Mouse (Mus musculus): Measurements from ENCODE around the gene Nrxn3.

Gene Nrxn3

DNA sequence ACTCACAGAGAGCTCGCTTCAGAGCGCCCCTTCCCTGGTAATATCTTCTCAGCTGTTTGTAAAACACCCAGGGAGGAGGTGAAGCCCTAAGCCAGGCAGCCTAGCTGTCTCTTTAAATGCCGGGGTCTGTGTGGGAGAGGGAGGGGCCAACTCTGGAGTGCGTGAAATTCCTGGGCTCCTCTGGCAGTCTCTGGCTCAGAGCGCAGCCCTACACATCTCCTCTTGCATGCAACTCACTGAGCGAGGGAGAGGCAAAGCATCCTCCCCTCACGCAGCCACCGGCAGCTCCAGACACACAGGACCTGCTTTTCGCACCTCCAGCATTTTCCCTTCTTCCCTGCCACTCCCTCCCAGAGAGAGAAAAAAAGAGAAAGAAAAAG, at the start of gene Nrxn3:
Gene Nrxn3 (plus strand): TSS at position 186 of the 380 bp plus-strand sequence.
- peak; percentile 63 for DNase-seq

DNA sequence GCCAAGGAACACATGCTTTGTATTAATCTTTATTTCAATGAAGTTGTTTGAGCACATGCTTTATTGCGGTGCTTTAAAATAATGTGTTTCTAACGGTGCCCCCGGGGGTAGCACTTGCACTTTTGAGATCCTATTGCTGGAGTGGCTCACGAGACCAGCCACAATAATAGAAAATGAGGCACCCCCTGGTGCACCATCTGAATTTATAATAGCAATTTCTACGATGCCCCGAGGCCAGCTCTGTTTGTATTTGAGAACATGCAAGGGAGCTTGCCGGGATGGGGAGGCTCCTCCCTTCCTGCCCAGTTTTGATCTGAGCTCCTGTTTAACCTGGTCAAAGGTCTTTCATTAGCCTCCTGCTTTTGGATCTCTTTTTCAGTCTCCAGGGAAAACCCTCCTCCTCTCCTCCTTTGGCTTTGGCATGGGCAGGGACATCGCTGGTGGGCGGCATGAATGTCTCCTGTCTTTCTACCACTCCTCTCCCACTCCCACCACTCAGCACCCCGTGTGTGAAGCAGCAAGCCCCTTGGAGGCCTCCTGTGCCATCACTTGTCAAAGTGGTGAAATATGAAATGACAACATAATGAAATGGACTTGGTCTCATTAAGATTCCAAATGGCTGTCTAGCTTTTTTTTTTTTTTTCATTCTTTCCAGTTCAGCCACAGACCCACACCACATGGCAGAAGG, 18.4 kb upstream of the Nrxn3 start:
- no peak for DNase-seq

DNA sequence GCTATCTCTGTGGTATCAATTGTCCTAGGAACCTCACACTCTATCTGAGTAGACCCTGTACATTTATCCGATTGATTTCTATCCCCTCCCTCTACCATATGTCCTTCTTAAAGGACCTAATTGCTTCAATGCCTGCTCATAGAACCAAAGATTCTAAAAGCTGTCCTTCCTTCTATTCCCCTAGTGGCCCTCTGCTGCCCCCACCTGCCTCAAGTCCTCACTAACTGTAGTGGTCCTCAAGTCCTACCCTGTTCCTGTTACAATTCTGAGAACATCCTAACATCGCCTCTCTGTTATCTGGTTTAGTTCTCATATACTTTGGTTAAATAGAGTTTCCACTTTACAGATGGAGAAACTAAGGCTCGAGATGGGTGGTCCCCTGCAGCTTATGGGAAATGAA, 16.7 kb upstream of the Nrxn3 start:
- no peak for DNase-seq

DNA sequence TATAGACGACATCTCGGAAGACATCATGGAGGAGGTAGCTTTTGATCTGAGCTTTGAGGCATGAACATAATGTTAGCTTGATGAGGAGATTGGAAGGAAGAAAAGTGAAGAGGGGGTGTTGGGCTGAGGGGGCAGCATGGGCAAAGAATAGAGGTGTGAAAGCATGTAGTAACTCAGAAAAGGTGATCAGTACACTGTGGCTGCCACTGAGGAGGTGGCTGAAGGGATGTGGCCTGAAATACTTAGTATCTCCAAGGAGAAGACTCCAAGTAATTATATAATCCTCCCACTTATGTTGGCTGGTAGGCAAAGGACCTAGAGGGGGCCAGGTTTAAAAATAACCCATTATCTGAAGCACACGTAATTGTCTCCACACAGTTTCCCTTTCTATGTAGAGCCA, 14.9 kb upstream of the Nrxn3 start:
- DNase-seq, result no peak

DNA sequence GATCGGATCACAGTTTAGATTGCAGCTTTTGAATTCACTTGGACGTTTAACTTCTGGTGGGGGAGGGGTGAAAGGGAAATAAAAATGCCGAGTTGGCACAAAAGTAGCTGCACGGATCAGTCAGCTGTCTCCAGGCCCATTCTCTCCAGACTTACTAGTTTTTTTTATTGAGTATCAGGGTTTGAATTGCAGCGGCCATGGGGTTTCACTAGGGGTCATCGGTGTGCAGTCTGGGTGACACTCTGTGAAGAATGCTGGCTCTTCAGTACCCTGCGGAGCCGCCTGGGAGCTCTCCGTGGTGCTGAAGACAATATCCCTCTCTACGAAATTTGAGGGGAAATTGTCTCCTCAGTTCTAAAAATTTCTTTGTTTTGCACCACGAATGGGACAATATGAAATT, 13.5 kb upstream of the Nrxn3 start:
- DNase-seq, result peak; percentile 75

DNA sequence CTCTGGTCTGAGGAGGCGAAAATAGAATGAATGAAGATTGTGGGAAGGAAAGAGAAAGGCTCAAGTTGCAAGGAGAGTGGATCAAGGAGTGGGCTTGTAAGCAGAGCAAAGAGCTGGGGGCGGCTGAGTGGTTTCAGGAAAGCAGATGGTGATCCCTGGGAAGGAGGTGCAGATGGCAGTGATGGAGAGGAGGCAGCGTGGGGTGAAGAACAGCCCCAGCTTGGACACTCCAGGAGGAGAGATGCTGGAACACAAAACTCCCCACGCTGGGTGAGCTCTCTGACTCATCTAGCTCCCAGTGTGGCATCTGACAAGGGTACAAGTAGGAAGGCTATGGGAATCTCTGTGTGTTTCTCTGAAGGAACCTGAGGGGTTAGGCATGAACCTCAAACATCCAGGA, 9.2 kb upstream of the Nrxn3 start:
- DNase-seq, result no peak

DNA sequence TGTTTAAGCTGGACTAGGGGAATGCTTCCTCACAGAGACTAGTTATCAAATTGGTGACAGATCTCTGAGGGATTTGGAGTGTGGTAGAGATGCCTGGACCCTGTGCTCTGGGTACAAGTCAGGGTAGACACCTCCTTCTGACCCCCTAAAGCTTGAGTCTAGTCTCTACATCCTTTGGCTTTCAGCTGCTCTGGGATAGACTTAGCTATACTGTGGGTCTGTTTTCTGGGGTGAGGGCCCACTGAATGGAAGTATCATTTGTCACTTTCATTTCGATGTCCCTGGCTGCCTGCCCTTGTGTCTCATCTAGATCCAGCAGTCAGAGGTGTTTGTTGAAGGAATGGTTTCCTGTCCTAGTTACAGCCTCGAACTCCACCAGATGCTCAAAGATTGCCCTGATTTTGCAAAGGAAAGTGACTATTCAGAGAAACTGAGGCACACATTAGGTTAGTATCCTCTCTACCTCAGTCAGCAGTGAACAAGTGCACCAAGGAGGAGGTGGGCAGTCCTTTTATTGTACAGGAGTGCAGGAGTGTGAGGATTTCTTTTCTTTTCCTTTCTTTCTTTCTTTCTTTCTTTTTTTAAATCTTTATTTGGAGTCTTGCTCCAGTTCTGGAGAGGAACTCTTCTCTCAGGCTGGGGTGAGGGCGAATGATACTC, 515 bp upstream of the Nrxn3 start:
- DNase-seq, result peak; percentile 57

DNA sequence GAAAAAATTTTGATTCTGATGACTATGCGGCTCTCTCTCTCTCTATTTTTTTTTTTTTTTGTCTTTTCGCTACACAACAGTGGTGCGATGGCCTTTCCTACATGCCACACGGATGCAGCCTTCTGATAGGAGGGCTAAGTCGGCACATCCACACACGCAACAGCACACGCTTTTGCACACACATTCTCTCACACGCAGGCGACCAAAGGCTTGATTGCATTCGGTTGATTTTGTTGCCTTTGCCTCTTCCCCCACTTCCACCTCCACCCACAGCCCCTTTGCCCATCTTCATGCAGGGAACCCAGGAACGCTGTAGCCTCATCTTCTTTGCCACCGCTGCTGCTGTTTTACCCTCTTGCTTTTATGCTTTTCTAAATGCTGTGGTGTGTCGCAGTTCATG, 3.6 kb downstream of the Nrxn3 start:
- DNase-seq, result no peak

DNA sequence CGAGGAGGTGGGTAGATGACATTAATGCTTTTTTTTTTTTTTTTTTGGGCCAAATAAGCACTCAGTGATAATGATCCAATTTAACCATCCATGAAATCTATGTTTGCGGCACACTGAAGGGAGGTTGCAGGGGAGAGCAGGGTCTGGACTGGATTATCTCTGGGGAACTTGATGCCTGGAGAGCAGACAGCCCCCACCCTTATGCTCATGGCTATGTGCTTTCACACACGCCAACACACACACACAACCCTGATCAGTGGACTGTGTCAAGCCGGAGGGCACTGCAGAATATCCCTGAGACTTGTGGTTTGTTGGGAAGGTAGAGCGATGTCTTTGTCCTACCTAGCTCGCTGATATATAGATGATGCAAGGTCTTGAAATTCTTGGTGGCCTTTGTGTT, 4.1 kb downstream of the Nrxn3 start:
- no peak for DNase-seq

DNA sequence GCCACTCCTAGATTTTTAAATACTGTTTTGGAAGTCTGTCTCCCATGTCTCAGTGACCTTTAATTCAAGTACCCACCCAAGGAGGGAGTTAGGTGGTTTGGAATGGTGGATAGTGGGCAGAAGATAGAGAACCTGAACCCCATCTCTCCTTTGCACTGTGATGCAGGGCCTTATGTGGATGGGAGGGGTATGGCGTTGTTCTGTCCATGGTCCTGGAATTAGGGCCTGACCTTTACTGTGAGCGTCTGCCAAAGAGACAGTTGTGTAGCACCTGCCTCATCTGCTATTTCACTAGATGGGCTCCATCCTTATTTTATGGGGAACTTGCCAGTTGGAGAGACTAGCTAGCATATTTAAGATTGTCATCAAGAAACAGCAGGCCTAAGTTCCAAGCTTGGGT, 8.0 kb downstream of the Nrxn3 start:
- no peak for DNase-seq

DNA sequence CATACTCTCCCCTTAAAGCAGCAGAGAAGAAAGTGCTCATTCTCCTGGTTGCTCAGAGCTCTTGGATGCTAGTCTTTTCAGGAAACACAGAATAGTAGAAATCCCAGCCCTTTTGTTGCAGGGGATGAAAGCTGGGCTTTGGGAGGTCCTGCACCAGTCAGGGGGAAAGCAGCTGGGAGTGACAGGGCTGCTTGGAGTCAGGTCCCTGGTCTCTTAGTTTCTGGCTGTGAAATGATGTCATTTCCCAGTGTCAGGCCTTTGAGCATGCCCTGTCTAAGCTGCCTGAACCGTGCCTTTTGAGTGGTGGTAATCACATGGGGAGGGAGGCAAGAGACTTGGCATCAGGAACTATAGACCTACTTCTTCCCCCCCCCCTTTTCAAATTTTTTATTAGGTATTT, 12.4 kb downstream of the Nrxn3 start:
- no peak for DNase-seq

DNA sequence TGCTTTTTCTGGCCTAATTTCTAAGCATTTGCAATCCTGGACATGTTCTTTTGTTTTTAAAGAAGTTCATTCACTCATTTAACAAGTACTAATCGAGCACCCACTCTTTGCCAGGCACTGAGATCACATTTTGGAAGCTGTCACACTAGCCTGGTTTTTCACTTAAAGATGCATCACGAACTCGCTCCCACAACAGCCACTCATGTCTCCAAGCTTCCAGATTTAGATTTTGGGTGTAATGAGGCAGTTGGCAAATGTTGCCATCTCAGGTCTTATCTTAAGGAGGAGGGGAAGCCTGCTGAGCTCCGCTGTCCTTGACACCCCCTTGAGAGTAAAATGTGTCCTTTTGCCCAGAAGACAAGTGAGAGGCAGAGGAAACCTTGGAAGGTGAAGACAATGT, 14.4 kb downstream of the Nrxn3 start:
- DNase-seq, result no peak

DNA sequence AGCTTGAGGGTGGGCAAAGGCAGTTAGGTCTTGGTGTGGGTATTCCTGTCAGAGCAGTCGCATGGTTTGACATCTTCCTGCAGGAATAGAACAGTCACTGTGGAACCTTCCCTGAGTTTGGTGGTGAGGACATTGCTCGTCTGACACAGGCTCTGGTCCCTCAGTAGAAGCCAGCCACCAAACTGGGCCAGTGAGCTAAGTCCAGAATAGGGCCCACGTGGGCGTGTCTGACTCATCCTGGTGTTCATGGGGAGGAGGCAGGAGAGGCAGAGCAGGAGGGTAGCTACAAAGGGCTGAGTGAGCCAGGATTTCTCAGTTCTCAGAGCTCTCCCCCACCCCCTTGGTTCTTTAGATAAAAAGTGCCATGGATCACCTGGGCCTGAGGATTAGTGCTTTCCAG, 15.9 kb downstream of the Nrxn3 start:
- no peak for DNase-seq

DNA sequence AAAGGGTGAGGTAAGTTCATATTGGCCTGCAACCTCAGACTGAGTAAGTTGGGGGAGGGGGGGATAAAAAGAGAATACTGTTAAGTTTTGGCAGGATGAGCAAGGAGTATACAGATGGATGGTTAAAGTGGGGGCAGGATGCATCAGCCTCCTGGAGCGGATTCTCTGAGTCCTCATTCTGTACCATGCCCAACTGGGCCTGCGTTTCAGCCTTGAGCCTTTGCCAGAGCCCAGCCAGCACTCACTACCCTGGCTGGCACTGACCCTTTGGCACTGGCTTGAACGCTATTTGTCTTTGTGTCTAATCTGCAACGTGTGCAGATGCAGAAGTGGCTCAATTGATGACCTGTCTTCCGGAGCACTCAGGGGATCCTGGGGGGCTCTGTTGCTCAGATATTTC, 24.1 kb downstream of the Nrxn3 start:
- no peak for DNase-seq

DNA sequence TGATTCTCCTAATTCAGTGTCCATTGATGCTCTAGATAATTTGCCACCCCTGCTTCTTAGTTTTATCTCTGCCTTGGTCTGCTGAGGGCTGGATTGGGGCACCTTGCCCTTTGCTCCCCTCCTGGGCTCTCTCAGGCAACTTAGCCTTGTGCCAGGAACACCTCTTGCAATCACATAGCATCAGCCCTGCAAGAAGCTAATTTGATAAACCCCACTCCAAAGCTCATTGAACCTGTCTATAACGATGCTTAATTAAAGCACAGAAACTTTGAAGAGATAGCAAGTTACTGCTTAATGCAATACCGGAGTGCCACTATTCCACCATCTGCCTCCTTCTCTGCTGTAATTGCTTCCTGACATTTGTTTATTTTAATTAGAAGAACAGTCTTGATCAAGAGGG, 42.1 kb downstream of the Nrxn3 start:
- DNase-seq, result no peak

DNA sequence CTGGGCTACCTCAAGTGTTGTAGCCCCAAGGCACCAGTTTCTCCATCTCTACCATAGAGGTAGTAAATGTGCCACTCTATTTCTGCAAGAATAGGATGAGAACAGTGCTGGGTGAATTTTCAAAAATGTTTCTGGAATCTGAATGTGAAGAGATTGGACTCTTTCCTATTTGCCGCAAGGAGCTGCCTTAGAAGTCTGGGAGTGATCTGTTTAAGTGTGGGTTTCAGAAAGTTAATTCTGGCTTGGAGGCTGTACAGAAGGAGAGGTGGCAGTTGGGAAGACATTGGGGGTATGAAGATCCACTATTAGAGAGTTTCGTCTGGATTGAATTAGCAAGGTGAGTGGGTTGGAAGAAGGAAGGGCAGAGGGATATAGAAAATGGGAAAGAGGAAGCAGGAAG, 52.0 kb downstream of the Nrxn3 start:
- no peak for DNase-seq

DNA sequence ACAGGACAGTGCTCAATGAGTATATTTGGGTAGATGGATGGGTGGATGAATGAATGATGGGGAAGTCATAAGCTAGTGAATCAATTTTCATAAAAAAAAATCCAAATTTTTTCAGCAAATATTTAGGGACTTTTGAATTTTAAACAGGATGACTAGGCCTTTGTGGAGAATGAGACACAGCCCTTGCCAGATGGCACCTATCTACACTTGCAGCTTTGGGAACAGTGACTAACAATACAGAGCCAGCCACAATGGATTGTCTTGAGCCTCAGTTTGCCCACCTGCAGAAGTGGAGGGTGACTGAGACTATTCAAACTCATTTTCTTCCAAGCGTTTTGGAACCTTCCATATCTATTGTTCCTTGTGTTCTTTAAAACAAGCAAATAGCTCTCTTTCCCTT, 55.4 kb downstream of the Nrxn3 start:
- DNase-seq, result no peak

DNA sequence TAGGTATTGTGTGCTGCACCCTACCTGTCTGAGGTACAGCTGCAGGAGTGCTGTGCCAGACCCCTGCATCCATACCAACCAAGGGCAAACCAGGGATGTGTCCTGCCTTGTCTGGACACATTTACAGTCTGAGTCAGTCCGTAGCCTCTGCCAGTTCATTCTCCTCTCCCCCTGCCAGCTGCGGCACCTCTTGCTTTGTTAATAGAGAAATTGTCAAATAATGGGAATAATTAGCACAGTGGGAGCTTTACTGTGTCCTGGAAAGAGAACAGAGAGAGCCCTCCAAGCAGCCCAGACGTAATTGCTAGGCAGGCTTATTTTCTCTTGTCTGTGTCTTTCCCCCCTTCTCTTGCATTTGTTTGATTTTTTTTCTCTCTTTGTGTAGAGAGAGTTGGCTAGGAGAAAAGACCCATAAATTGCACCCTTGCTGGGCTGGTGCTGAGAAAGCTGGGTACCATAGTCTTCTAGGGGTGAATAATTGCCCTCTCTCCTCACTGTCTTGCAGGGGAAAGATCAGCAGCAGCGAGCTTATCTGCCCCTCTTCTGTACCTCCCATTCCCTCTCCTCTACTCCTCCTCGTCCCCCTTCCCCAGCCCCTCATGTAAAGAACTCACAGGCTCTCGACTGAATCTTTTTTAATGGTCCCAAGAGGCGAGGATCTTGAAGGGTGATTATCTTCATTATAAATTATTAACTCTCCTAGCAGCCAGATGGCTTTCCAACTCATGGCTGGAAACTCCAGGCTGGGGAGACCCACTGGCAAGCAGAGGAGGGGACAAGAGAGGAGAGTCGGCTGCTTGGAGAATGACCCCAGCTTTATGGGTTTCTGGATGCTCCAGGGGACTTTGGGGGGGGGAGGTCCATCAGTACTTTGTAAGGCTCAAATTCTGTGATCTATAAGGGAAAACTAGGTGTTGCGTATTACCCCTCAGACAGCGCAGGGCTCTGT, 61.8 kb downstream of the Nrxn3 start:
- no peak for DNase-seq

DNA sequence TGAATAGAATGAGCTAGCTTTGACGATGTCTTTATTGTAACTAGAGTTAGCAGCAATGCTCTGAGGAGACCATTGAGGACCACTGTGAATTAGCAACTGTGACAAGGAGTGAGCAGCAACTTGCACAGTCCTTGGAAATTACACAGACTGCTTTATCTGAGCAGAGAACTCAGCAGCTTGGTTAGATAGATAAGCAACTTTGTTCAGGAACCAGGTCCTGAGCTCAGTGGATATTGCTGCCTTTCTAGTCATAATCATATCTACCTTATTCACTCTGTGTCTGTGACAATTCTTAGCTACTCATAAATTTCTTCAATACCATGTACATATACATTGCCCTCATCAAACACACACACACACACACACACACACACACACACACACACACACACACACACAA, 70.6 kb downstream of the Nrxn3 start:
- DNase-seq, result no peak

DNA sequence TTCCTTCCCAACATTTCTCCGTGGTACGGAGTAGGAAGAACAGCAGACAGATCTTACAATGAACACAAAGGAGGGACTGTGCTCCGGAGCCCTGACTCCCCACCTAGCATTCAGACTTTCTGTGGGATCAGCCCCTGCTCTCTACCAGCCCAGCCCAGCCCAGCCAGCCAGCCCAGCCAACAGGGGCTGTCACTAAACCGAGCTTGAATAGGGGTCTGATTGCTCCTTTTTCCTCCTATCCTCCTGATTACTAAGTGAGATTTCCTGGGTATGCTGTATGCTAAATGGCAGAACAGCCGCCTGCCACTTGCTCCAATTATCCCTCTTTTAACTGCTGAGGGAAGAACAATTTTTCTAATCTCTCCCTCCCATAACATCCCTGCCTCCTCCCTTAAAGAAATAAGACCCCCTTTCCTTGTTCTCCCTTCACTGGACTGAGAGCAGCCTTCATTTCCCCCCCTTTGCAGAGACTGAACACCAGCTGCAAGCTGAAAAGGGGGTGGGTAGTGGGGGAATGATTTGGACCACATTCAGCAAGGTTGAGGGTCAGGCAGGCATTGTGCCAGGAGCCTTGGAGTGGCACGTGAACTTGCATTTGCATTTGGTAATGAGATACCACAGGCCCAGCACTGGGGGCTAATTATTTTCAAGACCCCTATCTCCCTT, 78.4 kb downstream of the Nrxn3 start:
- peak; percentile 17 for DNase-seq

DNA sequence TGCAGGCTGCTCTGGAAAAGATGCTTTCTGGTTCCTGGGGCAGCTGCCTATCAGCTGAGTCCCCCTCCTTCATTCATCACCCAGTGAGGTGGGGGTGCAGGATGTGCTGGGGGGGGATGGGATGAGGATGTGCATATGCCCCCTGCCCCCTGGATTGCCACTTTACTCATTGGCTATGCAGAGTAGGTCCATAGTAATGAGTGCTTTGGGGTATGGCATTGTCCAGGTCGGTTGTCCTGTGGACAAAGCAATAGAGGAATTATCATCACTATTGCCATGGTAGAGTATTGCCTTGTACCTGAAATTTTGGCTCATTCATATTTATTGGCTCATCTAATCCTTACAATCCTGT, 79.0 kb downstream of the Nrxn3 start:
- no peak for DNase-seq

DNA sequence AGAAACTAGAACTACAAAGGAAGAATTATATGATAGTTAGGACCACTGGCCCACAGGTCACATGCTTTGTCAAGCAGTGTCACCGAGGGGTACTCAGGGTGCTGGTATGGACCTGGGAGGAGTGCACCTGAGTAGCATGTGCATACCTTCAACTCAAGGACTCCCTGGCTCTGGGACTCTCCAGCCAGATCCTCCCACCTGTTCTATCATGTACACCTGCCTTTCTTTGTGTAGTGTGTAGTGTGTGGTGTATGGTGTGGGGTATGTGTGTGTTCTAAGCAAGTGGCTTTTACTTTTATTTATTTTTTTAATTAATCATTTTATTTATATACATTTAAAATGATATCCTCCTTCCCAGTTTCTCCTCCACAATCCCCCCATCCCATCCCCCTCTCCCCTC, 86.3 kb downstream of the Nrxn3 start:
- DNase-seq, result no peak

DNA sequence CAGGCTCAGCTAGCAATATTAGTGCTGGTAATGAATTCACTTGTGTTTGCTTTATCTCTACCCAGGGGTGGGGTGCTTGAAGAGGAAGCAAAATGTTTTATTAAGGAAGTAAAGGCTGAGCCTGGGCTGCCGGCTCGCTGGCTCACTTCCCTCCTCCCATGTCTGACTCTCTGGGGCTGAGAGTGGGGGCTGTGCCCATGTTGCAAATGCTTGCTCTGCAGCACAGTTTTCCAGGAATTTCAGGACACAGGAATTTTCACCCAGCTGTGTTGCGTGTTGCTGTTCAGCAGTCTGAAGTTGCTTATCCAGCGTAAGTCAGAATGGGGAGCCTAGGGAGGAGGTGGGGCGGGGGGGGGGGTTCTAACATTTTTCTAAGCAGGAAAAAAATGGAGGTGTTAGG, 89.5 kb downstream of the Nrxn3 start:
- DNase-seq, result peak; percentile 40

DNA sequence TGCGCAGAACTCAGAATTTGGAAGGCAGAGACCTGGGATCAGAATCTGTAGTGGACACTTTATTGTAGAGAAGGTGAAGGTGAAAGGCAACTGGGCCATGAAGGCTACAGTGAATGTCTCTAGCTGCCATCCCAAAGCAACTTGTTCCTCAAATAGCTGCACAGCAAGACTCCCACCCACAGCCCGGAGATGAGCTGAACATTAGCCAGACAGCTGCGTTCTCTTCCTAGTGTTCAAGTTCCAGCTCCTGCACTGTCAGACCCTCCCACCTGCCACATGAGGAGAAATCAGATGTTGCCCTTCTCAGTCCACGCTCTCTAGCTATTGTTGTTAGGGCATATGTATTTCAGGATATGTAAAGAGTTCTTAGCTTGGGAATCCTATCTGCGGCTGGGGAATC, 94.2 kb downstream of the Nrxn3 start:
- DNase-seq, result no peak

Measured in lung, postnatal 10 days (tissue).